Mouse (Mus musculus) spleen, postnatal 0 days (tissue): ENCODE measurements around the gene Oaz2. TPM values are rescaled to one million over a fixed set of nuclear protein-coding genes. Genes with fewer than 3 reads are reported as not detected.

Source experiments
- polyA plus RNA-seq: library from polyadenylated mRNA; unstranded; fragments of >200 nt; fragmentation: Nextera tagmentation; extraction: Ambion mirVana; gene quantifications from 2 replicates; pipeline ENCODE4 v1.2.1, GENCODE M21; 2015

Oaz2 gene
- 102 and 124 TPM in 2 replicates for polyA plus RNA-seq

DNA sequence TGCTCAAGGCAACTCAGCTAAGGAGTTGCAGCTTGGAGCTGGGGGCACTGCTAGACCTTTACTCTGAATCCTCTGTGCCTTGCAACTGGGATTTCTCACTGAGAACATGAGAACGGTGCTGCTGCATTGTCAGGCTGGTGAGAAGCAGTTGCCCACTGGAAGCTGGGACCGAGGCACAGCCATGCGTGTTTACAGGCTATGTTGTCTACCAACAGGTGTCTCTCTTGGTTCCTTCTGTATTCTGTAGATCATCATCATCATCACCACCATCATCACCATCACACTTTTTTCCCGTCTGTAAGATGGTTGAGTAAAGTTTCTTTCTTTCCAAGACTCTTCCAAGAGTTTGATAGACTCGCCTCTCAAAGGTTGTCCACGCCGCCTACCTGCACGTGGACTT, at the start of gene Oaz2:
TSS of gene Oaz2 (plus strand) at position 301 of the 400 bp plus-strand sequence.

DNA sequence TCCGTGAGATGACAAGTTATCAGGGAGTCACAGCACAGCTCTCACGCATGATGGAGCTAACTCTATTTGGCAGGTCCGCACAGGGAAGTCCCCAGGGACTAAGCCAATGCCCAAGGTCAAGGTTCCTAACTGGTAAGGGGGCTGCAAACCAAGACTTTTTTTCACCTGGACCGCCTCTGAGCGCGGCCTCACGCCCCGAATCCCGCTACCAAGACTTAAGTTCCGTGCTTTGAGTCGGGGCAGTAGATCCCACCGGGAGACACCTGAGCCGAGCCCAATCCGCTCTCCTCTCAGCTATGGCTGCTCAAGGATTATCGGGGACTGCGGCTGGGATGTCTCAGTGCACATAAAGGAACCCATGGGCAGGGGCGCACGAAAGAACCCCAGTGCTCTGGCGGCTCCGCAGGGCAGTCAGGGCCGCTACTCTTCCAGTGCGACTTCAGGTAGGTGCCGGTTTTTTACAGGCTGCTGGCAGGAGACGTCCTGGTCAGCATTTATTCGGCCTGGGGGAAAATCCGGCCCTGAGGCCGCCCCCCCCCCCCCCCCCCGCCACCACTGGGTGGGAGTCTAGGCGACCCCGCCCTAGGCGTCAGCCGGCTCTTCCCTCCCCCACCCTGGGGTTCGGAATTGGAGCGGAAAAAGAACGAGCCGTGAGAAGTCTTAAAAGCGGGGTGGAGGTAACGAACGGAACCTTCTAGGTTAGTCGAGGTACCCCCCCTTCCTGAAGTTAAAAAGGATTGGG, 38.6 kb upstream of the Oaz2 start, which contains the start of gene Rbpms2:
TSS of gene Rbpms2 (plus strand) at position 624 of the 742 bp plus-strand sequence.

Other genes starting within 250 kb of the Oaz2 start
- not detected in 2 replicates for gene Slc51b, start 245.0 kb upstream of the Oaz2 start, polyA plus RNA-seq
- gene Mtfmt, start 232.2 kb upstream of the Oaz2 start, polyA plus RNA-seq, result 8.6 and 11.7 TPM in 2 replicates
- gene Spg21, start 207.1 kb upstream of the Oaz2 start, polyA plus RNA-seq, result 30.6 and 47.7 TPM in 2 replicates
- gene Ankdd1a, start 147.8 kb upstream of the Oaz2 start, polyA plus RNA-seq, result 0.19 TPM in 1 of 2 replicates, not detected in the other
- gene Plekho2, start 88.0 kb upstream of the Oaz2 start, polyA plus RNA-seq, result 29.4 and 30.1 TPM in 2 replicates
- gene Pif1, start 80.8 kb upstream of the Oaz2 start, polyA plus RNA-seq, result 9.3 and 11.3 TPM in 2 replicates
- gene Rbpms2, start 38.4 kb upstream of the Oaz2 start, polyA plus RNA-seq, result 5.5 and 7.6 TPM in 2 replicates
- gene Zfp609, start 159.6 kb downstream of the Oaz2 start, polyA plus RNA-seq, result 2.4 and 2.7 TPM in 2 replicates
- 178 and 205 TPM in 2 replicates for gene Pclaf, start 222.2 kb downstream of the Oaz2 start, polyA plus RNA-seq
- gene Trip4, start 240.8 kb downstream of the Oaz2 start, polyA plus RNA-seq, result 12.5 and 13.9 TPM in 2 replicates
- gene Csnk1g1, start 240.9 kb downstream of the Oaz2 start, polyA plus RNA-seq, result 7.4 and 9.8 TPM in 2 replicates